Mouse (Mus musculus) megakaryocyte, embryonic 14.5 days (primary cell): ENCODE measurements around the gene Yars. TPM values are rescaled to one million over a fixed set of nuclear protein-coding genes. Genes with fewer than 3 reads are reported as not detected.

Experiments used
- H3K27me3 ChIP-seq: replicated peaks from 2 replicates; pipeline ENCODE3; 2012; ENCODE audit warnings: inconsistent platforms
- H3K36me3 ChIP-seq: replicated peaks from 2 replicates; pipeline ENCODE3; 2012; ENCODE audit warnings: low read length, inconsistent platforms, mixed read lengths
- H3K4me1 ChIP-seq: 2 replicates; pipeline ENCODE4 v1.6.1; 2012; ENCODE audit warnings: inconsistent platforms
- H3K4me3 ChIP-seq: replicated peaks from 2 replicates; pipeline ENCODE3; 2012; ENCODE audit warnings: moderate library complexity, mild to moderate bottlenecking, inconsistent platforms
- H3K9me3 ChIP-seq: 2 replicates; pipeline ENCODE4 v1.6.1; 2012; ENCODE audit warnings: inconsistent platforms
- FLI1 ChIP-seq: IDR thresholded peaks from 2 replicates; pipeline ENCODE4 v1.6.1; 2012; ENCODE audit warnings: low read length, inconsistent platforms, mixed read lengths
- GATA1 ChIP-seq: IDR thresholded peaks from 3 replicates; pipeline ENCODE4 v1.6.1; 2012; ENCODE audit warnings: mixed read lengths, low read length, inconsistent platforms, borderline replicate concordance
- polyA plus RNA-seq: library from polyadenylated mRNA; stranded (reverse); fragments of >175 nt; gene quantifications from 2 replicates; pipeline ENCODE4 v1.2.3, GENCODE M21; 2012; ENCODE audit warnings: low replicate concordance; ENCODE audit not compliant: insufficient read depth

The Yars gene
- polyA plus RNA-seq, 1 experiment, result 17.4 TPM

DNA sequence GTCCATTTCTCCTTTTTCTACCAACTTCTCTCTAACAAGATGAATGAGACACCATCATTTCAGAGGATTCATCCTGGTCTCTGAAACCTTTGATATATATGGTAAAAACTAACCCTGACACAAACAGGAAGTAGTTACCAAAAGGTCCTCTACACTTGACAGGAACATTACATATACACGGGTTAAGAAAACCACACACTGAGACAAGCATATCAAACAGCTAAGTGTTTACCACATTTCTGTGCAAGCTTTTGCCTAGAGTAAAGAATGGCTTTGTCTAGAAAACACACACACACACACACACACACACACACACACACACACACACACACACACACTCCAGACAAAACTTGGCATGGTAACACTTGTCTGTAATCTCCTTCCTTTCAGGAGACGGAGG is 43.2 kb upstream of the Yars start:
- peaks cover 11% of the 10 kb centered on the region for H3K27me3 ChIP-seq
- H3K4me1 ChIP-seq, result peaks cover 62% of the 10 kb centered on the region
- TF ChIP-seq GATA1 (no peak), FLI1 (no peak)
- H3K4me3 ChIP-seq, result no peak overlapping the region
- peaks cover 55% of the 10 kb centered on the region for H3K36me3 ChIP-seq
- H3K9me3 ChIP-seq, result no peaks in the 10 kb centered on the region

DNA sequence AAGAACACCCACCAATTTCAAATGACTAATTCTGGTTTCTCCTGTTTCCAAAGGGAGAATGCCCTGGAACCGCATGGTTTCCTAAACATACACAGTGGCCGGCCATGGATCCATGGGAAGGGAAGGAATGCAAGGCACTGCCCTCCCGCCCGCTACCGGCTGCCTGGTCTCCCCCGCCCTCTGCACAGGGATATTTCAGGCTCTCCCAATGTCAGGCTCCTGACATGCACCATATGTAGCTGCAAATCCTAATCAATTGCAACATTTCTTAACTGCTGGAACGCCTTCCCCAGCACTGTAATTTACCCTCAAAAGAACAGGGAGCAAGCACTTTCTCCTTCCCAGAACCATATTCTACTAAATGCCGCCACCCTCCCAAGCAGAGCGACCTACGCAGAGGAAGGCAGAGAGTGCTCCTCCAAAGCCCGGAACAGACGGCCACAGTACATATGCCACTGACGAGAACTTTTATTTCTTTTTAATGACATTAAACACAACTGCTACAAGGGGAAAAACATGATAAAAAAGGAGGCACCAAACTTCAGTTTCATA is 41.9 kb upstream of the Yars start:
- H3K4me3 ChIP-seq, result no peak overlapping the region
- peaks cover 50% of the 10 kb centered on the region for H3K4me1 ChIP-seq
- H3K27me3 ChIP-seq, result peaks cover 5% of the 10 kb centered on the region
- H3K36me3 ChIP-seq, result peaks cover 67% of the 10 kb centered on the region
- no peaks in the 10 kb centered on the region for H3K9me3 ChIP-seq
- TF ChIP-seq GATA1 (no peak), FLI1 (no peak)

DNA sequence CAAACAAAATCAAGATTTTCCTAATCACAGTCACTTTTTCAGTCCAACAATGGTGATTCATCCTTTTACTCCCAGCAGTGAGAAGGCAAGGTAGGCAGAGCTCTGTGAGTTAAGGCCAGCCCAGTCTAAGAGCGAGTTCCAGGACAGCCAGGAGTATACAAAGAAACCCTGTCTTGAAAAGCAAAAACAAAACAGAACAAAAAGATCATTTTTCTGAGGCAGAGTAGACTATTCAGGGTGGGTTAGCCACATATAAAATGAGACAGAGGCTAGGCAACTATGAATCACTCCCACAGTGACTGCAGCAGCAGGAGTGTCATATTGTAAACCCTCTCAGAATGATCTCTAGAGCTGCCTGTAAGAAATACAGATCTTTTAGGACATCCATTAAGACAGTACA is 40.2 kb upstream of the Yars start:
- Histone ChIP-seq H3K4me1 (peaks cover 34% of the 10 kb centered on the region), H3K27me3 (no peaks in the 10 kb centered on the region), H3K36me3 (peaks cover 76% of the 10 kb centered on the region), H3K9me3 (no peaks in the 10 kb centered on the region), H3K4me3 (no peak overlapping the region)
- no peak for TF ChIP-seq FLI1
- no peak for TF ChIP-seq GATA1

DNA sequence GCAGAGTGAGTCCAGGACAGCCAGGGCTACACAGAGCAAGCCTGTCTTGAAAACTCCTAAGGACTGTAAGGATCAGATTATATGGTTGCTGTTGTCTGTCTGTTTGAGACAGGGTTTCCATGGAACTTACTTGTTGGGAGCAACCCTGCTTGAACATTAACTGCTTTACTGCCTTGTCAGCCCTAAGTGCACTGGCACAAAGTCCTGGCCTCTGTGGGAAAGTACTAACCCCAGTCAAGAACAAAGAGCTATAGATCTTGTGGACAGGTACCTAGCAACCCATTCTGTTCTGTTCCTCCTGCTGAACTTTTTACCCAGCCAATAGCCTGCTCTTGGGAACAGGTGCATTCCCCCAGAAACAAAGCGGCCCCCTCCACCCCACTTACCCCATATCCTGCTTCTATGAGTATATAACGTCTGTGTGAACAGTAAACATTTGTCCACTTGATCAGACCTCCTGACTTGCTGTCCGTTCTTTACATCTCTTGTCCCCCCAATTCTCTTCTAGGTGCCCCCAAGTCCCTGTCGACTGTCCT is 38.2 kb upstream of the Yars start:
- TF ChIP-seq GATA1 (no peak), FLI1 (no peak)
- Histone ChIP-seq H3K4me1 (peaks cover 20% of the 10 kb centered on the region), H3K36me3 (peaks cover 85% of the 10 kb centered on the region), H3K9me3 (no peaks in the 10 kb centered on the region), H3K27me3 (no peaks in the 10 kb centered on the region), H3K4me3 (no peak overlapping the region)

GRCm38 (mm10) chr4:129157541-129157940 is 32.0 kb upstream of the Yars start:
- Histone ChIP-seq H3K27me3 (no peaks in the 10 kb centered on the region), H3K4me1 (no peaks in the 10 kb centered on the region), H3K9me3 (no peaks in the 10 kb centered on the region), H3K4me3 (no peak overlapping the region), H3K36me3 (peaks cover 67% of the 10 kb centered on the region)
- TF ChIP-seq GATA1 (no peak), FLI1 (no peak)

DNA sequence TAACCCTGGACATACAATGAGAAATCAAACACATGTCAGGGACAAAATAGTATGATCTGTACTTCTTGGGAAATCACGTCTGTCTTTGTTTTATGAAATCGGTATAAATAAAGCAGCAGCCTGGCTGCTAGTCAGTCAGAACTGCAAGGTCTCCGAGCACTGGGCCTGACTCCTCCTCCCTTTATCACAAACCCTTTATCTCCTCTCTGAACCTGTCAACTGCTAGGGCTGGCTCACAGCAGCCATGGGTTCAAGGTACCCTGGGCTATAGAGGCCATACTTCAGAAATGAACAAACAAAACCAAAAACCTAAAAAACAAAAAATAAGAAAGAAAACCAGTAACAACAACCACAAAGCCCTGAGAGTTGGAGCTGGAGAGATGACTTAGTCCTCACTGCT is 31.0 kb upstream of the Yars start:
- no peaks in the 10 kb centered on the region for H3K27me3 ChIP-seq
- H3K9me3 ChIP-seq, result no peaks in the 10 kb centered on the region
- no peak for TF ChIP-seq FLI1
- TF ChIP-seq GATA1, result no peak
- peaks cover 64% of the 10 kb centered on the region for H3K36me3 ChIP-seq
- no peak overlapping the region for H3K4me3 ChIP-seq
- H3K4me1 ChIP-seq, result no peaks in the 10 kb centered on the region

GRCm38 (mm10) chr4:129161076-129161475 is 28.5 kb upstream of the Yars start:
- peaks cover 64% of the 10 kb centered on the region for H3K36me3 ChIP-seq
- TF ChIP-seq FLI1 (no peak), GATA1 (no peak)
- H3K9me3 ChIP-seq, result no peaks in the 10 kb centered on the region
- H3K4me3 ChIP-seq, result no peak overlapping the region
- H3K27me3 ChIP-seq, result no peaks in the 10 kb centered on the region
- no peaks in the 10 kb centered on the region for H3K4me1 ChIP-seq

DNA sequence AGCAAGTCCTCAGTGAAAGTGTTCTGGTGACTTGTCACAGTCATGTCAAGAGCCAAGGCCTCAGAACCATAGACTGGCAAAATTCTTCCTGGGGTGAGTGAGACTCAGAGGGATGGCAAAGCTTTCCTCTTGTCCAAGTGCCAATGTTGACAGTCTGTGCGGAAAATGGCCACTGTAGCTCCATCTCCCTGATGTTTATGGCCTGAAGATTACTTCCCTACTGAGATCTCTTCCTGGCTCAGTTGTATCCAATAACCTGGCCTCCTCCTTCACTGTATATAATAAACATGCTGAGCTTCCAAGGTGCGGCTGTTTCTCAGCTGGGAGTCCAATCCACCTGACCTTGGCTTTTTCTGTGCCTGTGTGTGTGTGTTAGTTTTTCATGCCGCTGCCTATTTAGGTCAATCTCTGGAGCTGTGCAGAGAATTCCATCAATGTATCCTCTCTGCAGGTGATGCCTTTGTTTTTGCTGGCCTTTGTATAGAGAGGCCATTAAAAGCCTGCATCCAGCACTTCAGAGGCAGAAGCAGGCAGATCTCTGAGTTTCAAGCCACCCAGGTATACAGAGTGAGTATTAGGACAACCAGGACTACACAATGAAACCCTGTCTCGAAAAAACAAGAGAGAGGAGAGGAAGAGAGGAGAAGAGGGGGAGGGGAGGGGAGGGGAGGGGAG is 27.8 kb upstream of the Yars start:
- Histone ChIP-seq H3K4me3 (no peak overlapping the region), H3K4me1 (no peaks in the 10 kb centered on the region), H3K36me3 (peaks cover 64% of the 10 kb centered on the region), H3K27me3 (no peaks in the 10 kb centered on the region), H3K9me3 (no peaks in the 10 kb centered on the region)
- no peak for TF ChIP-seq FLI1
- no peak for TF ChIP-seq GATA1

DNA sequence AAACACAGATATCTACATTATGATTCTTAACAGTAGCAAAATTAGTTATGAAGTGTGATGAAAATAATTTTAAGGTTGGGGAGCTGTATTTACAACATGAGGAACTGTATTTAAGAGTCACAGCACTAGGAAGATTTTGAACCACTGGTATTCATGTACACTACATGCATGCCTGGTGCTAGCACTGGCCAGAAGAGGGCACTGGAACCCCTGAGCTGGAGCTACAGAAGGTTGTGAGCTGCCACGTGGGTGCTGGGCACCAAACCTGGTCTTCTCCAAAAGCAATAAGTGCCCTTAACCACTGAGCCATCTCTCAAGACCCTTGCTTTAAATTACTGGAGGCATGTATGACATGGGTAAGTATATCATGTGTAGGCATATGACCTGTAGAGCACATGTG is 17.0 kb upstream of the Yars start:
- H3K4me1 ChIP-seq, result no peaks in the 10 kb centered on the region
- H3K4me3 ChIP-seq, result no peak overlapping the region
- H3K36me3 ChIP-seq, result peaks cover 73% of the 10 kb centered on the region
- TF ChIP-seq GATA1 (no peak), FLI1 (no peak)
- H3K27me3 ChIP-seq, result no peaks in the 10 kb centered on the region
- peaks cover 3% of the 10 kb centered on the region; the same call in 1 of the 2 replicates for H3K9me3 ChIP-seq

DNA sequence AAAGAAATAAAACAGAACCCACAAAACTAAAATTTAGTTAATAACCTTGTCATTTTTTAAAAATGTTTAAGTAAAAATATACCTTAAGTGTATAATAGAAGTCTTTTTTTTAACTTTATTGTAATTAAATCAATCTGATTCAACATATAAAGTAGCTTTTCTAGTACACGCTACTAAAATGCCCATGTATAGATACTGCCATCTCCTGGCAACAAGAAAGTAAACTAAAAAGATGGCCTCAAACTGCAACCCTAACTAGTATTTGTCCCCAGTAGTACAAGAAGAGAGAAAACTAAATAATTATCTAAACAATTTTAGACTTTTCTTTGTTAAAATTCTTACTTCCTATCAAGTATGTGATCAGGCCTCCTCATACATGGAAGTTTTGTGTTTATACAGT is 10.0 kb upstream of the Yars start:
- Histone ChIP-seq H3K4me3 (no peak overlapping the region), H3K9me3 (no peaks in the 10 kb centered on the region), H3K36me3 (peaks cover 74% of the 10 kb centered on the region), H3K27me3 (no peaks in the 10 kb centered on the region), H3K4me1 (no peaks in the 10 kb centered on the region)
- TF ChIP-seq GATA1 (no peak), FLI1 (no peak)
